Mouse (Mus musculus): ENCODE measurements around the gene Nlgn2. TPM values are rescaled to one million over a fixed set of nuclear protein-coding genes. Genes with fewer than 3 reads are reported as not detected.

Gene Nlgn2
- polyA plus RNA-seq, 1 experiment, result 14.4 TPM

DNA sequence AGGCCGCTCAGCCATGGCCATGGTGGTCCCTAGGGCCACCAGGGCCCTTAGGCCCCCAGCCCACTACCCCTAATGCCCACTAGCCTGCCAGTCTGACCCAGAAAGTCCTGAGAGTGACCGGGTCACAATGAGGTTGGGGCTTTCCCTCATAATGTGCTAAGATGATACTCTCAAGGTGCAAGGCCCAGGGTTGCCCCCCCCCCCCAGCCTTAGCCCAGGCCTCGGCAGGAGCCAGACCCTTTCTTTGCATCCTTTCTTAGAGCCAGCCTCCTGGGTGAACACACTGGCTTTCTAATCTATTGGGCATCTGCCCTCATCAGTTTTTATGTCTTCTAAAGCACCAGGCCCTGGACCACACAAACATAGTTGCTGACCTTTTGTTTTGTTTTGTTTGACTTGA, 15.5 kb downstream of the Nlgn2 start, which contains the start of gene Spem1:
Gene Spem1, minus strand, starts transcription at position 101 of the 400 bp plus-strand sequence.
- Histone ChIP-seq H3K4me1 (replicated peaks; ENCODE audit: control insufficient read depth, insufficient read depth, low read length) (no peaks in the 10 kb centered on the region), H3K36me3 (ENCODE audit: control insufficient read depth, insufficient read depth, low read length) (no peaks in the 10 kb centered on the region), H3K27me3 (ENCODE audit: control insufficient read depth, insufficient read depth, low read length) (no peaks in the 10 kb centered on the region), H3K27ac (ENCODE audit: control insufficient read depth, insufficient read depth, low read length) (no peak within 1 kb of the TSS; the same call in 1 of the 2 replicates), H3K4me3 (ENCODE audit: control insufficient read depth, insufficient read depth, low read length) (no peak within 1 kb of the TSS)
- no peak for TF ChIP-seq CTCF (IDR thresholded peaks at IDR 0.05; ENCODE audit: borderline replicate concordance, control insufficient read depth, extremely low read depth, insufficient read depth, low read length, poor library complexity)
- no peak for TF ChIP-seq POLR2A (IDR thresholded peaks at IDR 0.05; ENCODE audit: control insufficient read depth, extremely low read depth, insufficient read depth, low read length, poor library complexity)
- 93% methylated on average over 3 of the region's 3 CpGs for WGBS
- DNase-seq, result no peak

GRCm38 (mm10) chr11:69818871-69819270, 18.7 kb downstream of the Nlgn2 start:
- H3K36me3 ChIP-seq (ENCODE audit: control insufficient read depth, insufficient read depth, low read length), result no peaks in the 10 kb centered on the region
- DNase-seq, result no peak
- H3K4me1 ChIP-seq (replicated peaks; ENCODE audit: control insufficient read depth, insufficient read depth, low read length), result no peaks in the 10 kb centered on the region
- H3K27ac ChIP-seq (ENCODE audit: control insufficient read depth, insufficient read depth, low read length), result no peak overlapping the region
- H3K27me3 ChIP-seq (ENCODE audit: control insufficient read depth, insufficient read depth, low read length), result no peaks in the 10 kb centered on the region
- no peak for TF ChIP-seq POLR2A (IDR thresholded peaks at IDR 0.05; ENCODE audit: control insufficient read depth, extremely low read depth, insufficient read depth, low read length, poor library complexity)
- no peak for TF ChIP-seq CTCF (IDR thresholded peaks at IDR 0.05; ENCODE audit: borderline replicate concordance, control insufficient read depth, extremely low read depth, insufficient read depth, low read length, poor library complexity)
- H3K4me3 ChIP-seq (ENCODE audit: control insufficient read depth, insufficient read depth, low read length), result no peak overlapping the region
- WGBS, result 65% methylated on average over 8 of the region's 8 CpGs

DNA sequence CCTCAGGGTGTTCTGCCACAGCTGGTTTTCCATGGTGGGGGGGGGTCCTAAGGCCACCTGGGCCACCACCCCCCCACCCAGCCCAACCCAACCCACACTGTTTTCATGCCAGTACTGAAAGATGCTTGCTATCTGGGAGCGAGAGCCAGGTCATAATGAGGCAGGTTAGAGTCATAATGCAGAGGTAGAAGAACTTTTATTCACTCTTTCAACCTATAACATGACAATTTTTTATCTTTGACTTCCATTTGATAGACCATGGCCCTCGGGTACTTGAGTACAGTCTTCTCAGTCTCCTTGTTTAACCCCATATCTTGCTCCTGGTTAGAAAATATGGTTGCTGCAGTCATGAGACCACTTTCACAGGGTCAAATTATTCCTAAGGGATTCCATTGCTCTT, 19.2 kb downstream of the Nlgn2 start, which contains the start of gene Spem2:
Gene Spem2, minus strand, starts transcription at position 101 of the 400 bp plus-strand sequence.
- Histone ChIP-seq H3K27ac (ENCODE audit: control insufficient read depth, insufficient read depth, low read length) (no peak within 1 kb of the TSS), H3K4me3 (ENCODE audit: control insufficient read depth, insufficient read depth, low read length) (no peak within 1 kb of the TSS), H3K36me3 (ENCODE audit: control insufficient read depth, insufficient read depth, low read length) (no peaks in the 10 kb centered on the region), H3K4me1 (replicated peaks; ENCODE audit: control insufficient read depth, insufficient read depth, low read length) (no peaks in the 10 kb centered on the region), H3K27me3 (ENCODE audit: control insufficient read depth, insufficient read depth, low read length) (no peaks in the 10 kb centered on the region)
- TF ChIP-seq POLR2A (IDR thresholded peaks at IDR 0.05; ENCODE audit: control insufficient read depth, extremely low read depth, insufficient read depth, low read length, poor library complexity), result no peak
- no peak for TF ChIP-seq CTCF (IDR thresholded peaks at IDR 0.05; ENCODE audit: borderline replicate concordance, control insufficient read depth, extremely low read depth, insufficient read depth, low read length, poor library complexity)
- no peak for DNase-seq
- 91% methylated on average over 2 of the region's 2 CpGs for WGBS

DNA sequence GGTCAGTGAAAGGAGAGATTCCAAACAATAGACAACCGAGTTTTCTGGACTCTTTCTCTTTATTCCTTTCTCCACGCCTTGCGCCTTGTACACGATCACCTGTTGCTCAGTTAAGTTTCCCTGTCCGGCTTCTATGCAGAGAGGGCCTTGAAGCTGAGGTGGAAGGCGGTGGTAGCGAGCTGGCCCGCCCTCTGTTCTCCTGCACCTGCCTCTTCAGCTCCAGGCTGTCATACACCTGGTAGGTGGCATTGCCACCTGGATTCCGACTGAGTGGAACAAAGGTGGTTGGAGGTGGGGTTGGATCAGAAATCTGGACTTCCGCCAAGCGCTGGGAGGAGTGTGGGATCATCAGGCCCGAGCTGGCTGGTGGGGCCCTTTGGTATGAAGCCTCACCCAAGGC, 21.1 kb downstream of the Nlgn2 start:
- Histone ChIP-seq H3K4me1 (replicated peaks; ENCODE audit: control insufficient read depth, insufficient read depth, low read length) (no peaks in the 10 kb centered on the region), H3K27ac (ENCODE audit: control insufficient read depth, insufficient read depth, low read length) (no peak overlapping the region), H3K4me3 (ENCODE audit: control insufficient read depth, insufficient read depth, low read length) (no peak overlapping the region), H3K36me3 (ENCODE audit: control insufficient read depth, insufficient read depth, low read length) (no peaks in the 10 kb centered on the region), H3K27me3 (ENCODE audit: control insufficient read depth, insufficient read depth, low read length) (no peaks in the 10 kb centered on the region)
- no peak for TF ChIP-seq CTCF (IDR thresholded peaks at IDR 0.05; ENCODE audit: borderline replicate concordance, control insufficient read depth, extremely low read depth, insufficient read depth, low read length, poor library complexity)
- no peak for TF ChIP-seq POLR2A (IDR thresholded peaks at IDR 0.05; ENCODE audit: control insufficient read depth, extremely low read depth, insufficient read depth, low read length, poor library complexity)
- WGBS, result 95% methylated on average over 12 of the region's 12 CpGs
- DNase-seq, result no peak

DNA sequence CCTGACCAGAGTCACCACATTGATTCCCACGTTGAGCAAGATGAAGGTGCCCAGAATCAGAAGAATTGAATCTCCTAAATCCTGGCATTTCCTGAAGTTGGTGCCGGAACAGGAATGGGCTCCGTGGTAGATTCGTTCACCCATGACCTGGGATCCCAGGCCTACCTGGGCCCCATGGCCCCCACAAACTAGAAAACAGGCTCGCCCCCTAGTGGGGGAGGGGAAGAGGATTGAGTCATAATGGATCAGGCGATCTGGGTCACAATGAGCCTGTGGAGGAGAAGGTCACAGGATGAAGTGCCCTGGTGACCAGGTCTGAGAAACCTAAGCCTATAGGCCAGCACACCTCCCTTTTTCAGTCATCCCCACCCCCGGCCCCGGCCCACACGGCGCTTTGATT, 22.4 kb downstream of the Nlgn2 start, which contains the start of gene Gm39566:
Gene Gm39566, minus strand, starts transcription at position 144 of the 400 bp plus-strand sequence.
- WGBS, result 78% methylated on average over 10 of the region's 10 CpGs
- peak; percentile 34 for DNase-seq
- Histone ChIP-seq H3K27ac (ENCODE audit: control insufficient read depth, insufficient read depth, low read length) (no peak within 1 kb of the TSS), H3K36me3 (ENCODE audit: control insufficient read depth, insufficient read depth, low read length) (no peaks in the 10 kb centered on the region), H3K4me3 (ENCODE audit: control insufficient read depth, insufficient read depth, low read length) (no peak within 1 kb of the TSS), H3K27me3 (ENCODE audit: control insufficient read depth, insufficient read depth, low read length) (no peaks in the 10 kb centered on the region), H3K4me1 (replicated peaks; ENCODE audit: control insufficient read depth, insufficient read depth, low read length) (no peaks in the 10 kb centered on the region)
- no peak for TF ChIP-seq POLR2A (IDR thresholded peaks at IDR 0.05; ENCODE audit: control insufficient read depth, extremely low read depth, insufficient read depth, low read length, poor library complexity)
- peak; percentile 28; the same call in 1 of the 2 replicates for TF ChIP-seq CTCF (IDR thresholded peaks at IDR 0.05; ENCODE audit: borderline replicate concordance, control insufficient read depth, extremely low read depth, insufficient read depth, low read length, poor library complexity)

DNA sequence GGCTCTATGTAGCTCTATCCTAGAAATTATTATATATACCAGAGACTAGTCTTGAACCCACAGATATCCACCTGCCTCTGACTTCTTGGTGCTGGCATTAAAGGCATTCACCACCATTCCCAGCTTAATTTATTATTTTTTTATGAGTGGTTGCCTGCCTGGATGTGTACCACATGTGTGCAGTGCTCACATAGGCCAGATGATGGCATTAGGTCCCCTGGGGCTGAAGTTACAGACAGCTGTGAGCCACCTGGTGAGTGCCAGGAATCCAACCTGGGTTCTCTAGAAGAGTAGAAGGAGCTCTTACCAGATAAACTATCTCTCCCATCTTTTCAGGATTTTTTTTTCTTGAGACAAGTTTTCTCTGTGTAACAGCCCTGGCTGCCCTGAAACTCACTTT, 27.3 kb downstream of the Nlgn2 start:
- no peaks in the 10 kb centered on the region for H3K4me1 ChIP-seq (replicated peaks; ENCODE audit: control insufficient read depth, insufficient read depth, low read length)
- H3K4me3 ChIP-seq (ENCODE audit: control insufficient read depth, insufficient read depth, low read length), result no peak overlapping the region
- DNase-seq, result no peak
- no peaks in the 10 kb centered on the region for H3K27me3 ChIP-seq (ENCODE audit: control insufficient read depth, insufficient read depth, low read length)
- H3K36me3 ChIP-seq (ENCODE audit: control insufficient read depth, insufficient read depth, low read length), result no peaks in the 10 kb centered on the region
- TF ChIP-seq POLR2A (IDR thresholded peaks at IDR 0.05; ENCODE audit: control insufficient read depth, extremely low read depth, insufficient read depth, low read length, poor library complexity) (no peak), CTCF (IDR thresholded peaks at IDR 0.05; ENCODE audit: borderline replicate concordance, control insufficient read depth, extremely low read depth, insufficient read depth, low read length, poor library complexity) (no peak)
- no peak overlapping the region for H3K27ac ChIP-seq (ENCODE audit: control insufficient read depth, insufficient read depth, low read length)

GRCm38 (mm10) chr11:69807641-69808040, 29.9 kb downstream of the Nlgn2 start:
- Histone ChIP-seq H3K4me1 (replicated peaks; ENCODE audit: control insufficient read depth, insufficient read depth, low read length) (peaks cover 14% of the 10 kb centered on the region), H3K27ac (ENCODE audit: control insufficient read depth, insufficient read depth, low read length) (no peak overlapping the region), H3K27me3 (ENCODE audit: control insufficient read depth, insufficient read depth, low read length) (peaks cover 3% of the 10 kb centered on the region; the same call in 1 of the 2 replicates), H3K4me3 (ENCODE audit: control insufficient read depth, insufficient read depth, low read length) (no peak overlapping the region), H3K36me3 (ENCODE audit: control insufficient read depth, insufficient read depth, low read length) (no peaks in the 10 kb centered on the region)
- 96% methylated on average over 2 of the region's 2 CpGs for WGBS
- DNase-seq, result no peak
- TF ChIP-seq CTCF (IDR thresholded peaks at IDR 0.05; ENCODE audit: borderline replicate concordance, control insufficient read depth, extremely low read depth, insufficient read depth, low read length, poor library complexity) (no peak), POLR2A (IDR thresholded peaks at IDR 0.05; ENCODE audit: control insufficient read depth, extremely low read depth, insufficient read depth, low read length, poor library complexity) (no peak)

All from thymus, adult 2 months (tissue).